Mouse (Mus musculus) embryonic fibroblast, embryonic 13.5 days (primary cell): ENCODE measurements around the gene Kantr.
"Not testable (repeated sequence)": the region's sequence is repeated elsewhere in the genome, so short reads cannot be mapped to it uniquely, and the experiment has no call there.

Source experiments
- CTCF ChIP-seq: IDR thresholded peaks from 2 replicates; pipeline ENCODE4 v1.5.1; 2011; ENCODE audit warnings: mild to moderate bottlenecking, control low read depth, low read length, moderate library complexity, borderline replicate concordance; ENCODE audit not compliant: insufficient read depth
- POLR2A ChIP-seq: IDR thresholded peaks from 2 replicates; pipeline ENCODE4 v1.6.1; 2011; ENCODE audit warnings: low read depth, mild to moderate bottlenecking, control low read depth, low read length, moderate library complexity

DNA sequence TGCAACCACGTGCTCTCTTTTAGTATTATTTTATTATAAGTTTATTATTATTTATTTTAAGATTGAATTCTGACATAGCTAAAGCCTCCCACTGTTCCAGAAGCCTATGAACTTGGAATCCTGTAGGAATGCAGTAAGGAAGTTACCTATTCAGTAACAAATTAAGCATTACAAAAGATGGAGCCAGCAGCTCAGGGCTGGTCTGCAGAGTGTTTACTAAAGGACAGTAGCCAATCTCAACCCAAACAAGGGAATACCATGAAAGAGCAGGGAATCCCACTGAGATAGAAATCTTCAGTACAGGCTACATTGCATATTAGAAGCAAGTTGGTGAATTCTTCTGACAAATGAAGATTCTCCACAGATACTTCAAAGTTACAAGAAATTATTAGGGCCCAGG lies 40.3 kb downstream of the Kantr start:
- TF ChIP-seq CTCF, POLR2A: not testable (repeated sequence)
